Mouse (Mus musculus) B cell, adult (primary cell): ENCODE data around the gene C1ql4. TPM values are rescaled to one million over a fixed set of nuclear protein-coding genes. Genes with fewer than 3 reads are reported as not detected.

Source experiments
- total RNA-seq: library from RNA; stranded (reverse); gene quantifications from 4 replicates; pipeline ENCODE4 v1.2.4, GENCODE M21; 2023; ENCODE audit not compliant: inconsistent age

The C1ql4 gene
- not detected in 4 replicates for total RNA-seq

DNA sequence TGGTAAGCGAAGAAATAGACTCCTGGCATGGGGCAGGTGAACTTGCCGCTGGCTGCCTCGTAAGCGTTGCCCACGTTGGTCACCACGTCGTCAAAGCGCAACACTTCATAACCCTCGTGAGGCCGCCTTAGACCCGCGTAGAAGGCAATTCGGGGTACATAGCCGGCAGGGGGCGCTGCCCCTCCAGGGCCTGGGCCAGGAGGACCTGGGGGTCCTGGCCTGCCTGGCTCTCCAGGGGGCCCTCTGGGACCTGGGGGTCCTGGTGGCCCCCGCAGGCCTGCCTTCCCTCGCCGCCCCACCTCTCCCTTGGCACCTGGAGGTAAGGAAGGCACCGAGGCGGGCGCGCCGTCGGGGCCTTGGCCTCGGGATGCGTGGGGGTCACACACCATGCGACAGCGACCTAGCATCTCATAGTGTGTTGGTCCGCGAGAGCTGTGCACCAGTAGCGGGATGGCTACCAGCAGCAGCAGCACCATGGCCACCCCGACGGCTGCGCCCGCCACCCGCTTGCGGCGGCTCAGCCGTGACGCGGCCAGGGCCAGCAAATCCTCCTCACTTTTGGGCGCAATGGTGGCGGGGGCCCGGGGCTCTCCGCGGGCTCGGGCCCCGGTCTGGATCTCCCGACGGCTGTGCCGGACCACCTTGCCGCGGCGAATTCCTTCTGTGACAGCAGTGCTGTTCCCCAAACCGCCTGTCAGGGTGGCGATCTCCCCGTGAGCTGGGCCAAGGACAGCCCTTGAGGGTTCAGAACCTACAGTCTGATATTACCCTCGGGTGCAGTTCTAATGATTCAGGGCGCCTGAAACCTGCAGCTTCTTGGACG lies at the start of gene C1ql4:
Gene C1ql4 (minus strand): TSS at position 565 of the 823 bp plus-strand sequence.

DNA sequence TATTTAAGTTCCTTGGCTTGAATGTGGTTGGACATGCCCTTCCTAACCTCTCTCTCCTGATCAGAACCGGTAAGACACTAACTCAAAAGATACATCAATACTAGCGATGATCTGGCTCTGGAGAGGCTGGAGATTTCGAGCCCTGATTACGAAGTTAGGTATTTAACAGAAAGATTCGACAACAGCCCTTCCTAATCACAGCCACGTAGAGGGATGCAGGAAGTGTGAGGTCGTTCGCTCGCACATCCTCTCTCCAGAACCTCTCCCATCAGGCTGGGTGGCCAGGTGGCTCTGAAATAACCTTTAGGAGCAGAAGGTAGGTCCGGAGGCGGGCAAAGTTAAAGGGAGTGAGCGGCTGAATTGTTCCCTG lies 38.1 kb upstream of the C1ql4 start, which contains the start of gene Spats2:
Gene Spats2 (plus strand): TSS at position 206 of the 370 bp plus-strand sequence.

DNA sequence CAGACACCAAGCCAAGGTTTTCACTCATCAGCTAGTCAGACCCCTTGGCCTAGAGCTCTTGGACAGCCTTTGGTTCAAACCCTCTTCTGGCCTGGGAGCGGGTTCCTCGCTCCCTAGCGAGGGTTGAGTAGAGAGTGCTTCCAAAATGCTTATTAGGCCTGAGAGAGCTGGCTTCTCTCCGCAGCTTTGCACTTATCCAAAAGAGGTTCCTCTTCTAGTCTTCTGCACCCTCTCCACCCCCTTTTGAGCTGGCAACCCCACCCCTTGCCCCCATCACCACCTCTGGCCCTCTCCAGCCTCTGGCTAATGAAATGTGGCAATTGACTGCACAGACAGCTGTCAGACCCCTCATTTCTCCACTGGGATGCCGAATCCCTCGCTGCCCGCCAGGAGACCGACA lies 5.3 kb upstream of the C1ql4 start, which contains the start of gene Dnajc22:
Gene Dnajc22 (plus strand): TSS at position 301 of the 400 bp plus-strand sequence.

DNA sequence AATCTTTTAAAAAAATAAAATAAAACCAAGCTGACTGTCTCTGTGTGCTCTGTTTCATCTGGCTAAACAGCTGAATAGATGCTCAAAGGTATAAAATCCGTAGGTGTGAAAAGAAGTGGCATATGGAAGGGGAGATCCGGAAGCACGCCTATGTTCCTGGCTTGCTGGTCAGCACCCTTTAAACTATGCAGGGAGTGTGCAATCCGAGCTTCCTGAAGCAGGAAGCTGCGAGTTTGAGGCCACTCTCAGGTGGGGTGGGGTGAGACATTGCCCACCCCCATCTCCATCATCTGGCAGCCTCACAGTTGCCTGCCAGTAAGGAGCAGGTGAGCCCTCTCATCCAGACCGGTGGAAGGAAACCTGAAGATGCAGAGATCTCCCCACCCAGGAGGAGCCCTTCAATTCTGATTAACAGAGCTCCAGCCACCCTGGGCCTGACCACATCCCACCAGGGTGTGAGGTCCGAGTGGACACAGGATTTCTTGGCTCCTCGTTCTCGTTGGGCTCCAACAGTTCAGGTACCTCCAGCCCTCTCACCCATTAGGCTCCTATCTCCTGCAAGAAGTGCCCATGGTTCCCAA lies 13.5 kb downstream of the C1ql4 start, which contains the start of gene Troap:
Gene Troap (plus strand): TSS at position 557 of the 581 bp plus-strand sequence.

DNA sequence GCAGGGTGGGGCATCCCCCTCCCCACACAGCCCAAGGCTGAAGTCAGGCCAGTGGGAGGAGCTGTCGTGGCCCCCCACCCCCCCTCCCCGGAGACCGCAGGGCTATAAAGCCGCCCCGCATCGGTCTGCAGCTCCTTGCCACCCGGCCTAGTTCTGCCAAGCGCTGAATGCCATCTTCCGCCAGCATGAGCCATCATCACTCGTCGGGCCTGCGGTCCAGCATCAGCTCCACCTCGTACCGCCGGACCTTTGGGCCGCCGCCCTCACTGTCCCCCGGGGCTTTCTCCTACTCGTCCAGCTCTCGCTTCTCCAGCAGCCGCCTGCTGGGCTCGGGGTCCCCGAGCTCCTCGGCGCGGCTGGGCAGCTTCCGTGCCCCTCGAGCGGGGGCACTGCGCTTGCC lies 32.6 kb downstream of the C1ql4 start, which contains the start of gene Prph:
Gene Prph (plus strand): TSS at position 135 of the 400 bp plus-strand sequence.

Other genes with a start within 250 kb of the C1ql4 start
- 168 to 182 TPM (median 176 TPM) in 4 replicates for gene Kmt2d, start 216.6 kb downstream of the C1ql4 start, total RNA-seq
- gene Rhebl1, start 193.3 kb downstream of the C1ql4 start, total RNA-seq: 18.3 to 23.1 TPM (median 21.3 TPM) in 4 replicates
- gene Dhh, start 189.3 kb downstream of the C1ql4 start, total RNA-seq: 0.80 TPM in 1 of 4 replicates, not detected in the others
- 228 to 245 TPM (median 238 TPM) in 4 replicates for gene Lmbr1l, start 169.6 kb downstream of the C1ql4 start, total RNA-seq
- 147 to 162 TPM (median 158 TPM) in 4 replicates for gene Tuba1b, start 153.3 kb downstream of the C1ql4 start, total RNA-seq
- not detected in 4 replicates for gene Gm49450, start 134.3 kb downstream of the C1ql4 start, total RNA-seq
- 132 to 146 TPM (median 141 TPM) in 4 replicates for gene Tuba1a, start 134.1 kb downstream of the C1ql4 start, total RNA-seq
- 66.8 to 74.7 TPM (median 73.4 TPM) in 4 replicates for gene Tuba1c, start 57.9 kb downstream of the C1ql4 start, total RNA-seq
- gene Prph, start 32.6 kb downstream of the C1ql4 start, total RNA-seq: not detected in 4 replicates
- gene Troap, start 13.2 kb downstream of the C1ql4 start, total RNA-seq: 0.87 to 1.8 TPM (median 1.6 TPM) in 4 replicates
- 0.33 TPM in 1 of 4 replicates, not detected in the others for gene Dnajc22, start 5.4 kb upstream of the C1ql4 start, total RNA-seq
- not detected in 4 replicates for gene Spats2, start 38.1 kb upstream of the C1ql4 start, total RNA-seq
- gene Kcnh3, start 137.0 kb upstream of the C1ql4 start, total RNA-seq: 1.9 to 3.3 TPM (median 2.3 TPM) in 4 replicates
- gene Mcrs1, start 164.1 kb upstream of the C1ql4 start, total RNA-seq: 127 to 144 TPM (median 141 TPM) in 4 replicates
- 13.0 to 24.0 TPM (median 17.7 TPM) in 4 replicates for gene Prpf40b, start 207.3 kb upstream of the C1ql4 start, total RNA-seq
- not detected in 4 replicates for gene Fam186b, start 208.1 kb upstream of the C1ql4 start, total RNA-seq